Mouse (Mus musculus) CH12.LX (cell line): ENCODE measurements around the gene Krt17. TPM values are rescaled to one million over a fixed set of nuclear protein-coding genes. Genes with fewer than 3 reads are reported as not detected.

Source experiments
- DNase-seq: peaks from one replicate; pipeline ENCODE4 v3.0.0-alpha.2; 2013; ENCODE audit errors: extremely low read depth
- H3K27ac ChIP-seq: 2 replicates; pipeline ENCODE4 v1.5.1; 2012; ENCODE audit warnings: low read depth, mild to moderate bottlenecking, control low read depth, moderate library complexity; ENCODE audit not compliant: insufficient read depth
- H3K27me3 ChIP-seq: replicated peaks from 2 replicates; pipeline ENCODE3; 2012; ENCODE audit warnings: inconsistent platforms
- H3K36me3 ChIP-seq, 2 experiments: replicated peaks in 1 of 2; 2 replicates each; pipeline versions ENCODE3 to v1.6.1; 2012; ENCODE audit warnings: inconsistent platforms in 1 of 2, low read length in 1 of 2, mild to moderate bottlenecking in 1 of 2, mixed read lengths in 1 of 2, moderate library complexity in 1 of 2; ENCODE audit not compliant: control insufficient read depth in 1 of 2, insufficient read depth in 1 of 2
- H3K4me1 ChIP-seq, 2 experiments: 2 replicates each; pipeline ENCODE4 v1.6.1; 2012; ENCODE audit warnings: inconsistent platforms in 1 of 2, moderate library complexity in 1 of 2; ENCODE audit not compliant: insufficient read depth in 2 of 2, control insufficient read depth in 1 of 2
- H3K4me2 ChIP-seq: 2 replicates; pipeline ENCODE4 v1.6.1; 2012; ENCODE audit warnings: low read depth, mild to moderate bottlenecking, control low read depth; ENCODE audit not compliant: poor library complexity, insufficient read depth, severe bottlenecking
- H3K4me3 ChIP-seq, 3 experiments: fragments of 150-350 bp in 1 of 3; sonication (generic) in 1 of 3; replicated peaks in 1 of 3; 2 replicates each; pipeline versions ENCODE3 to v1.5.1; 2011 to 2012; ENCODE audit warnings: low read depth in 2 of 3, low read length in 2 of 3, mild to moderate bottlenecking in 2 of 3, moderate library complexity in 2 of 3, control low read depth in 1 of 3, improper control_type of control experiment in 1 of 3, inconsistent platforms in 1 of 3, mixed read lengths in 1 of 3; ENCODE audit not compliant: poor library complexity in 1 of 3
- H3K79me2 ChIP-seq: replicated peaks from 2 replicates; pipeline ENCODE4 v1.6.1; 2012; ENCODE audit warnings: mild to moderate bottlenecking, moderate library complexity; ENCODE audit not compliant: control insufficient read depth, poor library complexity, insufficient read depth, severe bottlenecking; ENCODE audit errors: extremely low read depth
- H3K9ac ChIP-seq: 2 replicates; pipeline ENCODE4 v1.6.1; 2012; ENCODE audit warnings: low read depth, mild to moderate bottlenecking, control low read depth, moderate library complexity; ENCODE audit not compliant: insufficient read depth
- H3K9me3 ChIP-seq: replicated peaks from 2 replicates; pipeline ENCODE3; 2012; ENCODE audit warnings: low read length, inconsistent platforms, mixed read lengths
- BHLHE40 ChIP-seq: IDR thresholded peaks from 2 replicates; pipeline ENCODE4 v1.6.1; 2011; ENCODE audit warnings: mild to moderate bottlenecking, low read depth, low read length, improper control_type of control experiment
- CHD2 ChIP-seq: IDR thresholded peaks from 2 replicates; pipeline ENCODE4 v1.6.1; 2011; ENCODE audit warnings: low read length, improper control_type of control experiment
- E2F4 ChIP-seq: IDR thresholded peaks from 2 replicates; pipeline ENCODE4 v1.6.1; 2011; ENCODE audit warnings: low read depth, low read length, improper control_type of control experiment; ENCODE audit not compliant: insufficient replicate concordance
- GABPA ChIP-seq: IDR thresholded peaks from 2 replicates; pipeline ENCODE4 v1.6.1; 2012; ENCODE audit warnings: low read depth, low read length, improper control_type of control experiment, inconsistent platforms; ENCODE audit not compliant: insufficient replicate concordance
- HCFC1 ChIP-seq: IDR thresholded peaks from 2 replicates; pipeline ENCODE4 v1.6.1; 2012; ENCODE audit warnings: low read depth, mild to moderate bottlenecking, inconsistent platforms, low read length, improper control_type of control experiment
- JUN ChIP-seq: IDR thresholded peaks from 2 replicates; pipeline ENCODE4 v1.6.1; 2011; ENCODE audit warnings: low read depth, mild to moderate bottlenecking, low read length, improper control_type of control experiment, moderate library complexity; ENCODE audit not compliant: insufficient read depth
- JUND ChIP-seq: conservative IDR thresholded peaks from 2 replicates; pipeline ENCODE4 v1.6.1; 2011; ENCODE audit warnings: low read depth, low read length, improper control_type of control experiment
- KAT2A ChIP-seq: IDR thresholded peaks from 2 replicates; pipeline ENCODE4 v1.6.1; 2012; ENCODE audit warnings: low read length, improper control_type of control experiment, inconsistent platforms; ENCODE audit not compliant: insufficient replicate concordance
- MAFK ChIP-seq: IDR thresholded peaks from 2 replicates; pipeline ENCODE4 v1.6.1; 2011; ENCODE audit warnings: low read length, improper control_type of control experiment; ENCODE audit not compliant: insufficient replicate concordance
- MAZ ChIP-seq: IDR thresholded peaks from 2 replicates; pipeline ENCODE4 v1.6.1; 2012; ENCODE audit warnings: low read depth, mild to moderate bottlenecking, inconsistent platforms, low read length, improper control_type of control experiment, moderate library complexity
- MEF2A ChIP-seq: IDR thresholded peaks from 2 replicates; pipeline ENCODE4 v1.6.1; 2014; ENCODE audit warnings: low read depth, mild to moderate bottlenecking, inconsistent platforms, low read length, improper control_type of control experiment, borderline replicate concordance
- MXI1 ChIP-seq: IDR thresholded peaks from 2 replicates; pipeline ENCODE4 v1.6.1; 2011; ENCODE audit warnings: mild to moderate bottlenecking, low read depth, low read length, improper control_type of control experiment
- MYC ChIP-seq: IDR thresholded peaks from 2 replicates; pipeline ENCODE4 v1.6.1; 2011; ENCODE audit warnings: low read depth, mild to moderate bottlenecking, improper control_type of control experiment, low read length
- NELFE ChIP-seq: IDR thresholded peaks from 2 replicates; pipeline ENCODE4 v1.6.1; 2011; ENCODE audit warnings: low read depth, low read length, improper control_type of control experiment
- POLR2AphosphoS2 ChIP-seq: IDR thresholded peaks from 2 replicates; pipeline ENCODE4 v1.6.1; 2011; ENCODE audit warnings: low read depth, low read length, improper control_type of control experiment
- RAD21 ChIP-seq: IDR thresholded peaks from 2 replicates; pipeline ENCODE4 v1.6.1; 2011; ENCODE audit warnings: low read depth, mild to moderate bottlenecking, low read length, improper control_type of control experiment, moderate library complexity
- SIN3A ChIP-seq: IDR thresholded peaks from 2 replicates; pipeline ENCODE4 v1.6.1; 2012; ENCODE audit warnings: low read length, improper control_type of control experiment, inconsistent platforms
- TCF12 ChIP-seq: IDR thresholded peaks from 2 replicates; pipeline ENCODE4 v1.6.1; 2014; ENCODE audit warnings: low read depth, mild to moderate bottlenecking, inconsistent platforms, low read length, improper control_type of control experiment
- UBTF ChIP-seq: IDR thresholded peaks from 2 replicates; pipeline ENCODE4 v1.6.1; 2012; ENCODE audit warnings: low read depth, mild to moderate bottlenecking, inconsistent platforms, low read length, improper control_type of control experiment, moderate library complexity
- USF1 ChIP-seq: IDR thresholded peaks from 2 replicates; pipeline ENCODE4 v1.6.1; 2014; ENCODE audit warnings: low read depth, mild to moderate bottlenecking, inconsistent platforms, low read length, improper control_type of control experiment
- ZC3H11A ChIP-seq: IDR thresholded peaks from 2 replicates; pipeline ENCODE4 v1.6.1; 2012; ENCODE audit warnings: low read depth, mild to moderate bottlenecking, inconsistent platforms, low read length, improper control_type of control experiment
- ZKSCAN1 ChIP-seq: IDR thresholded peaks from 2 replicates; pipeline ENCODE4 v1.6.1; 2012; ENCODE audit warnings: low read depth, inconsistent platforms, low read length, improper control_type of control experiment, borderline replicate concordance
- ZMIZ1 ChIP-seq: IDR thresholded peaks from 2 replicates; pipeline ENCODE4 v1.6.1; 2012; ENCODE audit warnings: low read depth, mild to moderate bottlenecking, inconsistent platforms, low read length, improper control_type of control experiment
- ZNF384 ChIP-seq: IDR thresholded peaks from 2 replicates; pipeline ENCODE4 v1.6.1; 2012; ENCODE audit warnings: low read depth, low read length, improper control_type of control experiment, inconsistent platforms
- dilution Hi-C: fragments of 300-500 bp; cut with MboI; formaldehyde crosslinking; loops from 2 replicates; pipeline ENCODE4 v1.14.3; 2020; ENCODE audit warnings: low sequenced_read_pairs; ENCODE audit not compliant: extremely low pct_unique_long_range_greater_than_20kb, extremely low pct_ligation_motif_present
- in situ Hi-C: fragments of 300-500 bp; cut with MboI; formaldehyde crosslinking; loops from 3 replicates; pipeline ENCODE4 v1.14.3; 2019; ENCODE audit warnings: low sequenced_read_pairs, low pct_ligation_motif_present, low pct_unique_long_range_greater_than_20kb, mixed read lengths
- polyA plus RNA-seq: library from polyadenylated mRNA; unstranded; fragments of >175 nt; gene quantifications from 2 replicates; pipeline ENCODE4 v1.2.1, GENCODE M21; 2012; ENCODE audit warnings: low read depth; ENCODE audit not compliant: insufficient read length
- total RNA-seq, 2 experiments: library from RNA; depleted of rRNA; stranded (reverse); fragments of 300-350 nt in 1 of 2; fragments of >200 nt in 1 of 2; gene quantifications; 2 replicates each; pipeline ENCODE4 v1.2.3; 2012 to 2014

Gene Krt17
- total and polyA plus RNA-seq, 3 experiments: 0.76 TPM; not detected in 2

DNA sequence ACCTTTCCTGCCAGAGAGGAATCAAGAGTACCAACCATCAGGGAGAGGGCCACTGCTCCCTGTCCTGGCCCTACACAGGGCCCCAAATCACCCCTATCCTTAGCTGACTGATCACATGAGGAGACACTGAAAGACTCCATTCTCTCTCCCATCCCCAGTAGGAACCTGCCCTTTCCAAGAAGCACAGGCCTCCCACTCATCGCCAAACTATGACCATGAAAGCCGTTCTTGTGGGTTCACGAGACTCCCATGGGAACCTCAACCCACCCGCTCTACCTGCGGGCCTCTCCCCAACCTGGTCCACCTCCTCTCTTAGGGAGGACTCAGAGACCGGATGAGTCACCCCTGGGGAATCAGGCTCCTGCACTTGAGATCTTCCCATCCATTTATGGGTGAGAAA, 5.3 kb downstream of the Krt17 start:
- Histone ChIP-seq H3K9me3 (no peaks in the 10 kb centered on the region), H3K4me1 (peaks cover 10 to 24% of the 10 kb centered on the region in 2 experiments), H3K27me3 (peaks cover 97% of the 10 kb centered on the region), H3K27ac (no peak overlapping the region)
- DNase-seq: peak; percentile 12
- TF ChIP-seq ZMIZ1 (no peak), E2F4 (no peak), BHLHE40 (peak; percentile 59), RAD21 (no peak), JUND (no peak), MAZ (no peak), ZC3H11A (no peak), MAFK (no peak)
- TF ChIP-seq, all 38 proteins: peak for 1
- H3K36me3 ChIP-seq: no peaks in the 10 kb centered on the region
- no peak overlapping the region for H3K4me2 ChIP-seq
- dilution Hi-C loops (no loop called here), in situ Hi-C loops (no loop called here)
- no peaks in the 10 kb centered on the region for H3K79me2 ChIP-seq
- H3K9ac ChIP-seq: no peak overlapping the region
- H3K4me3 ChIP-seq: no peak overlapping the region

DNA sequence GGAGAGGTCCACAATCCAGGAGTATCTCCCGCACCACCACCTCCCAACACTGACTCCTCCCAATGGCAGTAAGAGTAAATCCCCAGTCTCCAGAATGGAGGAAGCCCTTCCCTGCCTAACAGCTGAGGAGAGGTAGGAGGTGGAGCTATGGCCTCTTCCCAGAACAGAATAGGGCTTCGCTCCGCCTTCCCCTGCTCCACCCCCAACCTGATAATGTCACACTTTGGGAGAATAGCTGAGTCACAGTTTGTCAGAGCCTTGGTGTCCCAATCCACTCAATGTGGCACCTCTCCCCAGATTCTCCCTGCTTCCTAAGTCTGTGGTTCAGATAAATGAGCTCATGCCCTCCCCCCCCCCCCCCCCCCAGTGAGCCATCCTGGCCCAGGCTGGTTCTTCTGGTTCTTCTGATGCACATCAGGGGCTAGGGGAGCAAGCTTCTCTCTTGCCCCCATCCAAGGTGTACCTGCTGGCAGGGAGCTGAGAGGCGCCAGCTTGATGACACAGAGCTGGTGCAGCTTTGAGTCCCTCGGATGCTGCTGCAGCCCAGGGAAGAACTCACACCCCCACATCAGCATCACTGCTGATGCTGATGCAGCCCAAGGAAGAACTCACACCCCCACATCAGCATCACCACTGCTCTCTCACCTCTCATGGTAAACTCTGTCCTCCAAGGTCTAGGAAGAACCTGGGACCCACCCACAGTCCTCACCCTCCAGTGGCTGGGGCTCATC, 6.3 kb downstream of the Krt17 start:
- TF ChIP-seq MEF2A (no peak), BHLHE40 (no peak), MXI1 (no peak), CHD2 (no peak), USF1 (no peak), GABPA (no peak), POLR2AphosphoS2 (no peak), UBTF (no peak), KAT2A (no peak), HCFC1 (no peak), JUN (no peak), MYC (no peak), ZNF384 (no peak), ZKSCAN1 (no peak), SIN3A (no peak), TCF12 (no peak), MAFK (no peak), NELFE (no peak)
- Histone ChIP-seq H3K4me3 (no peak overlapping the region), H3K27me3 (peaks cover 97% of the 10 kb centered on the region), H3K79me2 (no peaks in the 10 kb centered on the region), H3K9me3 (no peaks in the 10 kb centered on the region), H3K36me3 (no peaks in the 10 kb centered on the region), H3K4me1 (peaks cover 10 to 24% of the 10 kb centered on the region in 2 experiments), H3K9ac (no peak overlapping the region), H3K4me2 (no peak overlapping the region), H3K27ac (no peak overlapping the region)
- in situ Hi-C loops (no loop called here), dilution Hi-C loops (no loop called here)
- DNase-seq: no peak
